Mouse (Mus musculus): ENCODE measurements around the gene Gm17361. TPM values are rescaled to one million over a fixed set of nuclear protein-coding genes. Genes with fewer than 3 reads are reported as not detected.
"Not testable (repeated sequence)": the region's sequence is repeated elsewhere in the genome, so short reads cannot be mapped to it uniquely, and the experiment has no call there.

The Gm17361 gene
- total RNA-seq (2022) = not detected

DNA sequence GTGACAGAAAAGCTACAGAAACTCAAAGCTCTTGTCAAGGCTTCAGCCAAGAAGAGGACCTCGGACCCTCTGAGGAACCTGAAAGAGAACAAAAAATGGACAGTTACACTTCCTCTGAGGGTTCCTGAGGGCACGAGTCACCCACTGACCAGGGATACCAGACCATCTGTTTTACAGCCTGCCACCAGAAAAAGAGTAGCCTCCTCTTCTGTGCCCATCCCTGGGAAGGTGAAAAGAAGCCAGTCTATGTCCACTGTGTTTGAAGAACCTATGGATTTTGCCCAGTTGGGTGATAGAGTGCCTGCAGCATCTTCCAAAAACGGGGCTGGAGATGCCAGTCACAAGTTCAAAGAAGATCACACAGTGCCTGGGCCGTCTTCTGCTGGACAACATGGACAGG, at the start of gene Gm17361:
TSS of gene Gm17361 (plus strand) at position 301 of the 400 bp plus-strand sequence.
- not testable (repeated sequence) for DNase-seq (ENCODE audit: low spot score)

Measured in heart, adult 8-10 months (tissue).